Mouse (Mus musculus) bone marrow, adult 2 months (tissue): Measurements from ENCODE around the gene 2010109A12Rik. TPM values are rescaled to one million over a fixed set of nuclear protein-coding genes. Genes with fewer than 3 reads are reported as not detected.

Experiments
- H3K27ac ChIP-seq: fragments of 200-500 bp; 2 replicates; pipeline ENCODE4 v1.5.1; 2012; ENCODE audit warnings: low read depth, mild to moderate bottlenecking, control low read depth, inconsistent platforms, low read length; ENCODE audit not compliant: control insufficient read depth, poor library complexity, insufficient read depth
- H3K4me1 ChIP-seq: fragments of 200-500 bp; 2 replicates; pipeline ENCODE4 v1.6.1; 2011; ENCODE audit warnings: low read length; ENCODE audit not compliant: control insufficient read depth, insufficient read depth
- H3K4me3 ChIP-seq: fragments of 200-500 bp; replicated peaks from 2 replicates; pipeline ENCODE3; 2011; ENCODE audit warnings: mild to moderate bottlenecking, low read depth, low read length, control low read depth; ENCODE audit not compliant: control insufficient read depth
- CTCF ChIP-seq: fragments of 200-500 bp; IDR thresholded peaks from 2 replicates; pipeline ENCODE4 v1.5.1; 2011; ENCODE audit warnings: low read length, control low read depth; ENCODE audit not compliant: control insufficient read depth, insufficient read depth
- POLR2A ChIP-seq: fragments of 200-500 bp; IDR thresholded peaks from 2 replicates; pipeline ENCODE4 v1.6.1; 2011; ENCODE audit warnings: low read depth, mild to moderate bottlenecking, control low read depth, low read length, borderline replicate concordance; ENCODE audit not compliant: control insufficient read depth
- WGBS: fragments of 180-500 bp; shearing (Covaris S2); methylation state at CpG from one replicate; pipeline ENCODE4 v1.1.7; 2018; 5-methylcytosine and 5-hydroxymethylcytosine counted together
- polyA plus RNA-seq: library from polyadenylated mRNA; stranded (reverse); fragments of >200 nt; gene quantifications from 2 replicates; pipeline ENCODE4 v1.2.4, GENCODE M21; 2011; ENCODE audit warnings: low replicate concordance; ENCODE audit not compliant: missing spikeins, insufficient read depth, insufficient read length

The 2010109A12Rik gene
- polyA plus RNA-seq = 3.7 and 4.8 TPM in 2 replicates

- TF ChIP-seq POLR2A = peak; percentile 80
- TF ChIP-seq CTCF = no peak
- peak within 1 kb of the TSS; percentile 99 for H3K27ac ChIP-seq
- peak within 1 kb of the TSS; percentile 98 for H3K4me3 ChIP-seq
- under 1% methylated on average over 79 of the region's 79 CpGs for WGBS
- no peaks in the 10 kb centered on the region for H3K4me1 ChIP-seq
Measured at GRCm38 (mm10) chr5:93206109-93207005, at the start of gene 2010109A12Rik, which contains the start of gene Ccni. TSS of gene 2010109A12Rik (plus strand) at chr5:93206518. TSS of gene Ccni (minus strand) at chr5:93206495.

GRCm38 (mm10) chr5:93163541-93163940 lies 42.8 kb upstream of the 2010109A12Rik start:
- TF ChIP-seq POLR2A (no peak), CTCF (peak; percentile 30; the same call in 1 of the 2 replicates)
- 79% methylated on average over 3 of the region's 3 CpGs for whole genome bisulfite sequencing
- Histone ChIP-seq H3K27ac (no peak overlapping the region), H3K4me1 (no peaks in the 10 kb centered on the region), H3K4me3 (no peak overlapping the region)

- Histone ChIP-seq H3K4me1 (no peaks in the 10 kb centered on the region), H3K4me3 (no peak overlapping the region), H3K27ac (no peak overlapping the region)
- TF ChIP-seq CTCF = no peak
- no peak for TF ChIP-seq POLR2A
- WGBS = 61% methylated on average over 11 of the region's 11 CpGs
Measured at GRCm38 (mm10) chr5:93167919-93168516, 38.3 kb upstream of the 2010109A12Rik start.

GRCm38 (mm10) chr5:93168654-93169053 lies 37.7 kb upstream of the 2010109A12Rik start:
- Histone ChIP-seq H3K27ac (no peak overlapping the region), H3K4me3 (no peak overlapping the region), H3K4me1 (no peaks in the 10 kb centered on the region)
- WGBS = 86% methylated on average over 6 of the region's 6 CpGs
- TF ChIP-seq CTCF = no peak
- no peak for TF ChIP-seq POLR2A

GRCm38 (mm10) chr5:93171420-93171819 lies 34.9 kb upstream of the 2010109A12Rik start:
- no peak for TF ChIP-seq POLR2A
- TF ChIP-seq CTCF = no peak
- Histone ChIP-seq H3K4me3 (no peak overlapping the region), H3K27ac (no peak overlapping the region), H3K4me1 (no peaks in the 10 kb centered on the region)
- WGBS = 90% methylated on average over 15 of the region's 15 CpGs

GRCm38 (mm10) chr5:93172536-93172935 lies 33.8 kb upstream of the 2010109A12Rik start:
- Histone ChIP-seq H3K4me3 (no peak overlapping the region), H3K27ac (no peak overlapping the region), H3K4me1 (no peaks in the 10 kb centered on the region)
- no peak for TF ChIP-seq CTCF
- TF ChIP-seq POLR2A = no peak
- WGBS = 87% methylated on average over 6 of the region's 6 CpGs

- TF ChIP-seq POLR2A = no peak
- TF ChIP-seq CTCF = no peak
- H3K4me1 ChIP-seq = no peaks in the 10 kb centered on the region
- 78% methylated on average over 6 of the region's 6 CpGs for WGBS
- no peak overlapping the region for H3K27ac ChIP-seq
- no peak overlapping the region for H3K4me3 ChIP-seq
Measured at GRCm38 (mm10) chr5:93174675-93175074, 31.6 kb upstream of the 2010109A12Rik start.

- WGBS = 76% methylated on average over 6 of the region's 6 CpGs
Measured at GRCm38 (mm10) chr5:93178616-93179015, 27.7 kb upstream of the 2010109A12Rik start.

More at GRCm38 (mm10) chr5:93178616-93179015, 27.7 kb upstream of the 2010109A12Rik start:
- Histone ChIP-seq H3K27ac (no peak overlapping the region), H3K4me3 (no peak overlapping the region), H3K4me1 (no peaks in the 10 kb centered on the region)
- TF ChIP-seq POLR2A (no peak), CTCF (no peak)
